Mouse (Mus musculus) E14TG2a.4 (cell line): ENCODE measurements around the gene Rictor.

Source experiments
- H3K27me3 ChIP-seq: 2 replicates; pipeline ENCODE4 v1.6.1; 2014; ENCODE audit warnings: low read length, control low read depth; ENCODE audit not compliant: insufficient read depth
- H3K36me3 ChIP-seq: 2 replicates; pipeline ENCODE4 v1.6.1; 2014; ENCODE audit warnings: low read length, control low read depth; ENCODE audit not compliant: insufficient read depth
- H3K4me1 ChIP-seq: replicated peaks from 2 replicates; pipeline ENCODE4 v1.6.1; 2014; ENCODE audit warnings: low read depth, low read length, control low read depth
- H3K4me3 ChIP-seq: replicated peaks from 2 replicates; pipeline ENCODE4 v1.5.1; 2014; ENCODE audit warnings: mild to moderate bottlenecking, low read length
- H3K9me3 ChIP-seq: 2 replicates; pipeline ENCODE4 v1.6.1; 2014; ENCODE audit warnings: low read length, control low read depth
- CTCF ChIP-seq: conservative IDR thresholded peaks from 2 replicates; pipeline ENCODE4 v1.5.1; 2014; ENCODE audit warnings: low read length
- NANOG ChIP-seq: IDR thresholded peaks from 2 replicates; pipeline ENCODE4 v1.6.1; 2014; ENCODE audit warnings: borderline replicate concordance, low read length, mixed read lengths
- POU5F1 ChIP-seq: IDR thresholded peaks from 2 replicates; pipeline ENCODE4 v1.6.1; 2014; ENCODE audit warnings: low read length, borderline replicate concordance

Rictor gene

GRCm38 (mm10) chr15:6707936-6708525 lies at the start of gene Rictor:
Gene Rictor (plus strand): TSS chr15:6708379.
- Histone ChIP-seq H3K9me3 (no peaks in the 10 kb centered on the region), H3K4me1 (peaks cover 27% of the 10 kb centered on the region), H3K36me3 (no peaks in the 10 kb centered on the region), H3K27me3 (0 out of 2 replicates have a peak, but pooled peaks cover 6% of the 10 kb centered on the region), H3K4me3 (peak within 1 kb of the TSS; percentile 93)
- TF ChIP-seq NANOG (no peak), POU5F1 (no peak), CTCF (no peak)

DNA sequence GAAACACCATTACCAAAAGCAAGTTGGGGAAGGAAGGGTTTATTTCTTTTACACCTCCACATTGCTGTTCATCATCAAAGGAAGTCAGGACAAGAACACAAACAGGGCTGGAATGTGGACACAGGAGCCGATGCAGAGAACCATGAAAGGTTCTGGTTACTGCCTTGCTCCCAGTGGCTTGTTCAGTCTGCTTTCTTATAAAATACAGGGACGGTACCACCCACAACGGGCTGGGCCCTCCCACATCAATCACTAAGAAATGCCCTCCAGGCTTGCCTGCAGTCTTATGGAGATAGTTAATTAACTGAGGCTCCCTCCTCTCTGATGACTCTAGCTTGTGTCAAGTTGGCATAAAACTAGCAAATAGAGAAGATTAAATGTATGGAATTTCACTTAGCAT lies 46.2 kb upstream of the Rictor start:
- Histone ChIP-seq H3K36me3 (no peaks in the 10 kb centered on the region), H3K4me1 (peaks cover 53% of the 10 kb centered on the region), H3K9me3 (no peaks in the 10 kb centered on the region), H3K27me3 (no peaks in the 10 kb centered on the region), H3K4me3 (no peak overlapping the region)
- no peak for TF ChIP-seq NANOG
- no peak for TF ChIP-seq POU5F1
- TF ChIP-seq CTCF: no peak

DNA sequence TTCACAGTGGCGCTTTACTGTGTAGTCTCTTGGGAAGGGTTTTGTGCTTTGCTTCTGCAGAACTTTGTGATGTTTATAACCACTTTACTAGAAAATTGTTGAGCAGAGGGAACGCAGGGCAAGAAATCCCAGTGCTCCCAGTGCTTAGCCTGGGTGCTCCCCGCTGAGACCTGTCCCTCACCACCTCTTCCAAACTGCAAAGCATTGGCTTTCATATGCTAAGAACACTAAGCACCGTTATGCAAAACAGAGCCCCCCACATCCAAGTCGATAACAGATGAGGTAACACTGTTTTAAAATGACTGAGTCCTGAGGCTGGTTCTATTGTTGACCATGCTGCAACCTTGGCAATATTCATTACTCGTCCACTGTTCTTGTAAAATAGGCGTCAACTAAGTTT lies 44.2 kb upstream of the Rictor start:
- TF ChIP-seq POU5F1 (no peak), NANOG (no peak), CTCF (no peak)
- no peaks in the 10 kb centered on the region for H3K9me3 ChIP-seq
- no peaks in the 10 kb centered on the region for H3K27me3 ChIP-seq
- no peak overlapping the region for H3K4me3 ChIP-seq
- H3K36me3 ChIP-seq: no peaks in the 10 kb centered on the region
- peaks cover 71% of the 10 kb centered on the region for H3K4me1 ChIP-seq

DNA sequence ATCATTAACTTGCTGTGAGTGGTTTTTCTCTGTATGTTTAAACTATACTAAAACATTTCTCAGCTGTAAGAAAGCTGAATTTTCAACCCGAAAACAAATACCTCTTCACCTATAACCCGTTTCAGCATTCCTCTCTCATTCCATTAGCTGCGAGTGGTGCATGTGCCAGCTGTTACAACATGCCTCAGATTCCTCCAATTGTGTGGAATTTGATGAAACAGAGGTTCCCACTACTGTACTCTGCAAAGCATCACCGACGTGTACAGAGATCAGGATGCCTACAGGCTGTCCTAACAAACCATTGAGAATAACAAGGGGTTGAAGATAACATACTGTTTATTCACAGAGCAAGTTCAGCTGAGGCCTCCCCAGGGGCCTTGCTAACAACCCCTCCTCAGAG lies 42.1 kb upstream of the Rictor start:
- Histone ChIP-seq H3K27me3 (no peaks in the 10 kb centered on the region), H3K9me3 (peaks cover under 1% of the 10 kb centered on the region), H3K36me3 (no peaks in the 10 kb centered on the region), H3K4me1 (peaks cover 82% of the 10 kb centered on the region), H3K4me3 (no peak overlapping the region)
- TF ChIP-seq CTCF: no peak
- TF ChIP-seq NANOG: no peak
- no peak for TF ChIP-seq POU5F1

DNA sequence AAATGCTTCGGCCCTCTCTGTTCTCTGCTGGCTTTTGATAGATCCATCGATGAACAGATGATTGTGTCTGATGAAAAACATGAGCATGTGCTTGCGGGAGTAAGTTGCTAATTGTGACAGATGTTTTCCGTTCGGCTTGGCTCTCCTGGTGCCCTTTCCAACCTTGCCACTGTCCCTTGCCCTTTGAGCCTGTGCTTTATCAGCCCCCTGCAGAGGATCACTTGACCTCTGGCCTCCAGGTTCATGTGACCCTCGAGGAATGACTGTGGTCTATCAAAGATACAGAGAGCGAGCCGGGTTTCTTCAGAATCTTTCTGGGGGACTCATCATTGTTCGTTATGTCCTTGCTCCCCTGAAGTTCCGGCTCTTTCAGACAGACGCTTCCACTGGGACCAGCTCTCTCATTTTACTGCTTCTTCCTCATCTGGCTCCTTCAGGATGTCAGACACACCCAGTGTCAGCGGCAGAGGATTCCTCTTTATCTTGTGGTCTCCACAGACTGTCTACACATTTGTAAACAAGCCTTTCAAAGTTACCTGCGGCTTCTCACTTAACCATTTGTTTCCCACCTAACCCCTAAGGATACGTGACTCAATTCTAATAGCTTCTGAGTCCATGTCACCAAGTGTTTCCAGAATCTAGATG lies 39.3 kb upstream of the Rictor start:
- Histone ChIP-seq H3K27me3 (no peaks in the 10 kb centered on the region), H3K4me3 (no peak overlapping the region; the same call in 1 of the 2 replicates), H3K4me1 (peaks cover 58% of the 10 kb centered on the region), H3K9me3 (peaks cover 25% of the 10 kb centered on the region), H3K36me3 (no peaks in the 10 kb centered on the region)
- no peak for TF ChIP-seq CTCF
- TF ChIP-seq POU5F1: no peak
- no peak for TF ChIP-seq NANOG

- Histone ChIP-seq H3K4me3 (no peak overlapping the region), H3K27me3 (no peaks in the 10 kb centered on the region), H3K4me1 (no peaks in the 10 kb centered on the region), H3K36me3 (no peaks in the 10 kb centered on the region), H3K9me3 (peaks cover 9% of the 10 kb centered on the region; the same call in 1 of the 2 replicates)
- TF ChIP-seq POU5F1 (no peak), CTCF (no peak), NANOG (no peak)
Observed at GRCm38 (mm10) chr15:6678479-6678878, 29.7 kb upstream of the Rictor start.

- H3K36me3 ChIP-seq: no peaks in the 10 kb centered on the region
- H3K4me1 ChIP-seq: no peaks in the 10 kb centered on the region
- no peak overlapping the region for H3K4me3 ChIP-seq
- TF ChIP-seq POU5F1: no peak
- peak; percentile 47 for TF ChIP-seq CTCF
- TF ChIP-seq NANOG: no peak
- peaks cover 2% of the 10 kb centered on the region; the same call in 1 of the 2 replicates for H3K9me3 ChIP-seq
- 0 out of 2 replicates have a peak, but pooled peaks cover 6% of the 10 kb centered on the region for H3K27me3 ChIP-seq
Observed at GRCm38 (mm10) chr15:6702164-6702563, 6.0 kb upstream of the Rictor start.

- 0 out of 2 replicates have a peak, but pooled peaks cover 6% of the 10 kb centered on the region for H3K27me3 ChIP-seq
- no peak overlapping the region for H3K4me3 ChIP-seq
- TF ChIP-seq CTCF: no peak
- H3K4me1 ChIP-seq: peaks cover 11% of the 10 kb centered on the region
- no peaks in the 10 kb centered on the region for H3K36me3 ChIP-seq
- no peaks in the 10 kb centered on the region for H3K9me3 ChIP-seq
Observed at GRCm38 (mm10) chr15:6705351-6705901, 2.8 kb upstream of the Rictor start.

- no peaks in the 10 kb centered on the region for H3K9me3 ChIP-seq
- TF ChIP-seq CTCF (no peak), NANOG (no peak), POU5F1 (no peak)
- H3K4me3 ChIP-seq: peak overlapping the region; percentile 93
- H3K4me1 ChIP-seq: peaks cover 23% of the 10 kb centered on the region
- 0 out of 2 replicates have a peak, but pooled peaks cover 6% of the 10 kb centered on the region for H3K27me3 ChIP-seq
- no peaks in the 10 kb centered on the region for H3K36me3 ChIP-seq
Observed at GRCm38 (mm10) chr15:6707551-6707935, 636 bp upstream of the Rictor start.
